Mouse (Mus musculus): ENCODE measurements around the gene Olfr1392. TPM values are rescaled to one million over a fixed set of nuclear protein-coding genes. Genes with fewer than 3 reads are reported as not detected.
"Not testable (repeated sequence)": the region's sequence is repeated elsewhere in the genome, so short reads cannot be mapped to it uniquely, and the experiment has no call there.

The Olfr1392 gene
- total RNA-seq, 2 experiments from 2014 or later, result 0.34 TPM; not detected in 1

GRCm38 (mm10) chr11:49273834-49274519 is 11.1 kb upstream of the Olfr1392 start:
- intact Hi-C loops (cut with DNase I), result loop anchor here (5.0 kb wide), 1 partner anchor 87 kb away; the partner anchor contains the start of gene Btnl9
- peak; percentile 60 for DNase-seq

GRCm38 (mm10) chr11:49278222-49278621 is 6.9 kb upstream of the Olfr1392 start, which contains the start of gene Olfr1393:
Gene Olfr1393 (plus strand): TSS chr11:49278304.
- no peak for DNase-seq
- intact Hi-C loops (cut with DNase I), result no loop called here

- no peak for DNase-seq
- intact Hi-C loops (cut with DNase I), result no loop called here
These were observed 2.2 kb downstream of the Olfr1392 start for GRCm38 (mm10) chr11:49287251-49287650.

GRCm38 (mm10) chr11:49292777-49293176 is 7.7 kb downstream of the Olfr1392 start:
- intact Hi-C loops (cut with DNase I), result no loop called here
- DNase-seq, result no peak

- intact Hi-C loops (cut with DNase I), result no loop called here
- no peak for DNase-seq
These were observed 19.4 kb downstream of the Olfr1392 start, which contains the start of gene Olfr10 for GRCm38 (mm10) chr11:49304441-49304840. Gene Olfr10 (plus strand): TSS chr11:49304741.

- DNase-seq; intact Hi-C loops (cut with DNase I): not testable (repeated sequence)
These were observed 23.5 kb downstream of the Olfr1392 start for GRCm38 (mm10) chr11:49308547-49308946.

GRCm38 (mm10) chr11:49322442-49322841 is 37.4 kb downstream of the Olfr1392 start, which contains the start of gene Olfr1391:
Gene Olfr1391 (plus strand): TSS chr11:49322742.
- no peak for DNase-seq
- intact Hi-C loops (cut with DNase I), result no loop called here

GRCm38 (mm10) chr11:49326726-49327125 is 41.6 kb downstream of the Olfr1392 start:
- intact Hi-C loops (cut with DNase I), result no loop called here
- DNase-seq, result no peak

- DNase-seq, result no peak
- intact Hi-C loops (cut with DNase I), result no loop called here
These were observed 44.6 kb downstream of the Olfr1392 start for GRCm38 (mm10) chr11:49329686-49330085.

GRCm38 (mm10) chr11:49334888-49335287 is 49.8 kb downstream of the Olfr1392 start, which contains the start of gene Olfr1390:
Gene Olfr1390 (plus strand): TSS chr11:49335188.
- intact Hi-C loops (cut with DNase I), result no loop called here
- no peak for DNase-seq

GRCm38 (mm10) chr11:49337150-49337832 is 52.2 kb downstream of the Olfr1392 start:
- intact Hi-C loops (cut with DNase I), result no loop called here
- DNase-seq, result no peak

Other genes with a start within 250 kb of the Olfr1392 start
- gene 9930111J21Rik2, start 234.0 kb upstream of the Olfr1392 start, total RNA-seq (2021), result 1 to 10 TPM in 1 of 2 experiments, under 1 TPM in 1; 0.56 to 1.0 TPM
- gene Tgtp2, start 221.1 kb upstream of the Olfr1392 start, total RNA-seq (2021), result not detected
- under 1 TPM; 0.48 to 0.90 TPM for gene Ifi47, start 208.7 kb upstream of the Olfr1392 start, total RNA-seq (2021)
- not detected for gene Olfr1396, start 170.4 kb upstream of the Olfr1392 start, total RNA-seq (2021)
- not detected for gene Olfr1395, start 143.0 kb upstream of the Olfr1392 start, total RNA-seq (2021)
- gene Olfr1394, start 130.9 kb upstream of the Olfr1392 start, total RNA-seq (2021), result not detected
- gene Btnl9, start 98.1 kb upstream of the Olfr1392 start, total RNA-seq (2021), result under 1 TPM; 0.40 to 0.70 TPM
- gene Zfp62, start 82.0 kb upstream of the Olfr1392 start, total RNA-seq (2021), result 10 to 100 TPM; 47.3 to 50.4 TPM
- 10 to 100 TPM; 54.4 to 58.7 TPM for gene Mgat1, start 41.1 kb upstream of the Olfr1392 start, total RNA-seq (2021)
- gene Olfr1393, start 7.0 kb upstream of the Olfr1392 start, total RNA-seq (2021), result under 1 TPM in 1 of 2 experiments, not detected in 1; 0.48 TPM
- gene Olfr10, start 19.5 kb downstream of the Olfr1392 start, total RNA-seq (2021), result not detected
- not detected for gene Olfr1391, start 37.5 kb downstream of the Olfr1392 start, total RNA-seq (2021)
- gene Olfr1390, start 49.9 kb downstream of the Olfr1392 start, total RNA-seq (2021), result not detected
- gene Olfr1389, start 137.8 kb downstream of the Olfr1392 start, total RNA-seq (2021), result not detected
- under 1 TPM; 0.58 to 0.74 TPM for gene Olfr1388, start 151.3 kb downstream of the Olfr1392 start, total RNA-seq (2021)
- gene Olfr1387, start 170.1 kb downstream of the Olfr1392 start, total RNA-seq (2021), result not detected
- not detected for gene Olfr1386, start 179.8 kb downstream of the Olfr1392 start, total RNA-seq (2021)
- gene Olfr1385, start 203.8 kb downstream of the Olfr1392 start, total RNA-seq (2021), result not detected
- not detected for gene Olfr1384, start 221.4 kb downstream of the Olfr1392 start, total RNA-seq (2021)
- gene Olfr1383, start 234.4 kb downstream of the Olfr1392 start, total RNA-seq (2021), result under 1 TPM in 1 of 2 experiments, not detected in 1; 0.56 TPM
- gene Olfr1382, start 243.0 kb downstream of the Olfr1392 start, total RNA-seq (2021), result not detected

Measured in left cerebral cortex, postnatal 4 days (tissue).